Mouse (Mus musculus): ENCODE measurements around the gene Angptl1.
A peak's percentile ranks its signal among the peaks of the same experiment; 100 is the strongest.

Angptl1 gene

GRCm38 (mm10) chr1:156838177-156838576, at the start of gene Angptl1:
Angptl1 (plus strand) TSS chr1:156838562.
- no peak for DNase-seq (ENCODE audit: low read depth, low spot score)

- no peak for DNase-seq (ENCODE audit: low read depth, low spot score)
Measured at GRCm38 (mm10) chr1:156789844-156790490, 48.4 kb upstream of the Angptl1 start.

GRCm38 (mm10) chr1:156796251-156796650, 42.1 kb upstream of the Angptl1 start:
- DNase-seq (ENCODE audit: low read depth, low spot score): no peak

DNA sequence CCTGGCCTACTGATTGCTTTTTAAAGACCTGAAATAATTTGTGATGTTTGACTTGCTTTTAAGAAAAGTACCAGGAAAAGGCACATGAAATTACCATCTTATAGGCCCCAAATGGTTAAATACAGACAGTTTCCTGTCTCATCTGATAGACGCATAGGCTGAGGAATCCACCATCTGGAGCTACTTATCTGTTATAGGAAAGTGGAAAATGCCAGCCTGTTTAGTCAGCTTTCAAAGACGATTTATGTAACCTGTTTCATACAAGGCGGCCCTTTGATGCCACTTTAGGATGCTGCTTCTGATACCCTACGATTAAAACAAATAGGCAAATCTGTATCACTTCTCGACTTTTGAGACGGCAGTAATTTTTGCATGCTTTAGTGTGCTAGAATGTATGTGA, 37.1 kb upstream of the Angptl1 start:
- DNase-seq (ENCODE audit: low read depth, low spot score): no peak

GRCm38 (mm10) chr1:156808332-156808731, 30.0 kb upstream of the Angptl1 start:
- DNase-seq (ENCODE audit: low read depth, low spot score): no peak

DNA sequence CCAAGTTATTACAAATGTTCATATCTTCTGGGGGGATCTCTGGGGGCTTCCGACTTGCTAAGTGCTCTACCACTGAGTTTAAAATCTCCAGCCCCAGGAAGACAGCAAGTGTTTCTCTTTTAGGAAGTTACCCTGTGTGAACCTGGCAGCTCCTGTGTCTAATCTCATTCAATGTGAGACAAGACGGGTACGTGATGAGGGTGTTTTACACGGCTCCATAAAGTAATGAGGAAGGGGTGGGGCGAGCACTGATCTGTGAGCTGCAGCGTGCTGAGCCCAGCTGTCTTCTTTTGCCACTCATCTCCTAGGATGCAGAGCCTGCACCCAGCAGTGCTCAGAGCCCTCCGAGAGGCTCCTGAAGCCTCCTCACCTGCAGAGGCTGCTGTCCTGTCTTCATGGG, 26.4 kb upstream of the Angptl1 start:
- DNase-seq (ENCODE audit: low read depth, low spot score): no peak

DNA sequence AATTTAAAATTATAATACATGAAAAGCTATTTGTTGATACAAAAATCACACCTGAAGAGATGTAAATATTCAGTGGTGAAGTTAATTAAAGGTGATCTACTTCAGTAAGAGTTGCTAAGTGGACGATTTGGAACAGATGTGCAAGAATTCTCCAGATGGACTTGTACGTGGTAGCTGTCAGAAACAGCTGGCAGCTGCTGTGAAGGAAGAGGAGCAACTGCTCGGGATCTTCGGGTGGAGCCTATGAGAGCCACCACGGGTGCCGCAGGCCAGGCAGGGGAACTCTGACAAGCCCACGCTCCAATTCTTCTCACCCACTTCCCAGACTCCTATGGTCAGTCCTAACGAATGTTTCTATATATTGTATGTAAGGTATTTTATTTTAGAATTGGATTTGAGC, 25.6 kb upstream of the Angptl1 start:
- DNase-seq (ENCODE audit: low read depth, low spot score): no peak

DNA sequence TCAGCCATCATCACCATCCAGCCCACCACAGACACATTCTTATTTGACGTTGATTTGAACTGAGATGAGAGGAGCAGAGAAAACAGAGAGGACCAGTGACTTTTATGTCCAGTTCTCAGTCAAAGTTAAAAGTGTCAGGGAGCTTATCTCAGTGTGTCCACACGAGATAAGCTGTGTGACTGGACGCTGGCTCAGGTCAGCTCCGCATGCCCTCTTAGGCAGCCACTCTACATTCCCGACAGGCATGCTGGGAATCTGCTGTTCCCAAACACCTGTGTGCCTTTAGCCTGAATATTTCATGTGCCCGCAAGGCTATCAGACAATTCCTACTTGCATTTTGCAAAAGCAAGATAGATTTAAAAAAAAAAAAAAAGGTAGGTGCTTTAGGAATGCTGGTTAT, 24.9 kb upstream of the Angptl1 start:
- no peak for DNase-seq (ENCODE audit: low read depth, low spot score)

DNA sequence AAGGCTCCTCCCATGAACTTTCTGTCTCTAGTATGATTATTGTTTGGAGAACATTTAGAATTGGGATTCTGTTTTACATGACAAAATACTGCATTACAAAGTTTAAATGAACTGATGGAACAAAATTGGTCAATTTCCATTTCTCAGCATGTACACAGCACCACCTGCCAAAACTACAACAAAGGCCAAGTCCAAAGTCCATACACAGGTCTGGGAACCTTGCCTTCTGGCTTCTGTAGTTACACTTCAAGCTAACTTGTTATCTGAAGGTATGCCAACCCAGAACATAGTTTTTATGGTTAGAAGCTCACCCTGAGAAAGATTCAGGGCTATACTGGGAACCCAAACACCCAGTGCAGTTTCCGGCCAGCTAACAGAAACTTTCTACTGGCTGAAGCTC, 19.1 kb upstream of the Angptl1 start:
- no peak for DNase-seq (ENCODE audit: low read depth, low spot score)

DNA sequence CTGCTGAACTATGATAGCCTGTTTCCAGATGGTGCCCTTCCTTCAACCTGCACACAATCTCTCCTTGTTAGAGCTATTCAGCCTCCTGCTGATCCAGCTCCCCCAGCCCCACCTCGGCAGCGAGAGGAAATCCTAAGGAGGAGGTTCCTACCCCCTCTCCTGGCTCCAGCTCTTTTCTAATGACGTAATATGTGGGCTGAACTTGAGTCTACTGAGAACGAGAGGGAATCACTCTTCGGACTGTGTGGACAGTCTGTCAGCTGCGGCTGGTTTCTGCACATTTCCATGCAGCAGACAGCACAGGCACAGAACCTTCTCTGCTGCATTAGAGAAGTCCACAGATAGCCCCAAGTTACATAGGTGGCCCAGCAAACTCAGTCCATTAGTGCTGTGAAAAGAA, 333 bp downstream of the Angptl1 start:
- DNase-seq (ENCODE audit: low read depth, low spot score): no peak

GRCm38 (mm10) chr1:156841625-156842339, 3.4 kb downstream of the Angptl1 start:
- DNase-seq (ENCODE audit: low read depth, low spot score): no peak

DNA sequence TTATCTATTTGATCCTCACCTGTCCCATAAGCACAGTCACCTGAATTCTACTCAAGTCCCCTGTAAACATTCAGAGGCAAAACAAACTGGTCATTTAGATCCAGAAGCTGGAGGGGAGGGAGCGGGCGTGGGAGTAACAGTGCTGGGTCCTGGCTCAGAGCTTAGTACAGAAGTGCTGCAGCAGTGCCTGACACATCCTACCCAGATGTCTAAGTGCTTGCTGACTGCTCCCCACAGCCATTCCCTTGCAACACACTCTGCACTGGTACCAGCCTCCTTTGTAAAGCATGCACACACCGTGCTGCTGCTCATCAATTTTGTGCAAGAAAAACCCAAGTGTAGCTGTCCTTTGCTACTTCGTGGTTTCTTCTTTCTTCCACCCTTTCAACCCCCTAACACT, 8.7 kb downstream of the Angptl1 start:
- DNase-seq (ENCODE audit: low read depth, low spot score): no peak

GRCm38 (mm10) chr1:156852409-156852808, 14.0 kb downstream of the Angptl1 start:
- DNase-seq (ENCODE audit: low read depth, low spot score): no peak

DNA sequence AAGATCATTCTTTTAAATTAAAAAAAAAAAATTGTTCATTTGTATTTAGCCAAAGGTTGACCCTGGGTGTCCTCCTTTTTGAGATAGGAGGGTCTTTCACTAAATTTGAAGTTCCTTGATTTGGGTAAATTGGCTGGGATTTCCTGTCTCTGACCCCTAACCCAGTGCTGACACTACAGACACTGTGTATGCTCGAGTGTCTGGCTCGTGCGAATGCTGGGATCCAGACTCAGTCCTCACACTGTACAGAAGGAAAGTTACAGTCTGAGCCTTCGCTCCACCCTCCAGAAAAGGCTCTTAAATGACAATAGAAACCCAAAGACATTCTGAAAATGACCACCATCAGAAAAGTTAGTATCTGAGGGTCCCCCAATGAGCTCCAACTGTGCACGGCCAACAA, 14.5 kb downstream of the Angptl1 start:
- no peak for DNase-seq (ENCODE audit: low read depth, low spot score)

DNA sequence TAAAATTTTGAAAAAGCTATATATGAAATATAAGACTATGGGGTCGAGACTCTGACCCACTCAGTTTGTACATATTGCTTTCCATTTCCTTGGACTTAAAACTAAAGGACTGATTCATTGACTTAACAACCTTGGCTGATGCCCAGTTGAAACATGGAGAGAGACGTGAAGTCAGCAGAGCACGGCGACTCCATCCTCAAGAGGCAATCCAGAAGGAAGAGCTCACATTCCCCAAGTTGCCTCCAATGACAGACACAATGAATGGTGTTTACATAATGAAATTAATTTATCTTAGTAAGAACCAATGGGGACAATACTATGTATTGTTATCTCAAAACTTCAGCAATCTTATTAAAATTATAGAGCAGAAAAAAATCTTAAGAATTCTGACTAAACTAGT, 16.2 kb downstream of the Angptl1 start:
- DNase-seq (ENCODE audit: low read depth, low spot score): no peak

DNA sequence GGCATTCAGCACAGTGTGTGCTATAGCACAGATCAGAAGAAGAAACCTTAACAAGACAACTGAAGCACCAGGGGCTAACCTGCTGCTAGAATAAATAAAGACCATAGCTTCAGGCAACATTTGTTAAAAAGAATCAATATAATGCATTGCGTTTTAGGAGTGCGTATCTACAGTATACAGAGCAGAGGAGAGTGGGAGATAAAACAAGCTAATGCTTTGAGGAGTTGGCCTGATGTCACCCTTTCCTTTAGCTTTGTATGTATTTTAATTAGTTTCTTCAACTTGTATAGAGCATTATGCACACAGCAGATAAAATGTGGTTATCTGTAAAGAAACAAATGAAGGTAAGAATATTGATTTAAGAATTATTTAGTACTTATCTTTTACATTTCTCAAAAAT, 18.3 kb downstream of the Angptl1 start:
- no peak for DNase-seq (ENCODE audit: low read depth, low spot score)

DNA sequence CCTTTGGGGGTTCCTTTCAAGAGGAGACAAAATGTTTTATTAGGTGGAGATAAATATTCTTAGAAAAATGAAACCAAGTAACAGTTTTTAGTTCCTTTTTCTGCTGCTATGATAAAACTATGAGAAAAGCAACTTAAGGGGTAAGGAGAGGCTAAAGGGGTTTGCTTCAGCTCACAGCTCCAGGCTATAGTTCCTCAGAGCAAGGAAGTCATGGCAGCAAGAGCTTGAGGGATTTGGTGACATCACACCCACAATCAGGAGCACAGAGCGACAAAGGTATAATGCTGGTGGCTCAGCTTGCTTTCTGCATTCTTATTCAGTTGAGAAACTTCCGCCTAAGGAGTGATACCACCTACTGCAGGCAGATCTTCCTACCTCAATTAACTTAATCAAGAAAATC, 20.8 kb downstream of the Angptl1 start:
- DNase-seq (ENCODE audit: low read depth, low spot score): no peak

GRCm38 (mm10) chr1:156859711-156860250, 21.4 kb downstream of the Angptl1 start:
- DNase-seq (ENCODE audit: low read depth, low spot score): no peak

DNA sequence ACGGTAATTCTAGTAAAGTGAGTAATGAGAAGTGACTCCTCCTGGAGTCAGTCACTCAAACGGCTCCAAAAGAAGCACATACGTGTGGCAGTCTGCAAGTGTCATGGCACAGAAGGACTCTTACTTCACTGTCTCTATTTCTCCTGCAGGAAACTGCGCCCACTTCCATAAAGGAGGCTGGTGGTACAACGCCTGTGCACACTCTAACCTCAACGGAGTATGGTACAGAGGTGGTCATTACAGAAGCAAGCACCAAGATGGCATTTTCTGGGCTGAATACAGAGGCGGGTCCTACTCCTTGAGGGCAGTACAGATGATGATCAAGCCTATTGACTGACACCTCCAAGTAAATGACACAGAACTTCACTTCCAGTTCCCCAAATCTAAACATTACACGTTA, 21.9 kb downstream of the Angptl1 start:
- no peak for DNase-seq (ENCODE audit: low read depth, low spot score)

- DNase-seq (ENCODE audit: low read depth, low spot score): peak; percentile 10
Measured at GRCm38 (mm10) chr1:156861475-156862043, 23.2 kb downstream of the Angptl1 start.

GRCm38 (mm10) chr1:156863726-156864125, 25.4 kb downstream of the Angptl1 start:
- DNase-seq (ENCODE audit: low read depth, low spot score): no peak

DNA sequence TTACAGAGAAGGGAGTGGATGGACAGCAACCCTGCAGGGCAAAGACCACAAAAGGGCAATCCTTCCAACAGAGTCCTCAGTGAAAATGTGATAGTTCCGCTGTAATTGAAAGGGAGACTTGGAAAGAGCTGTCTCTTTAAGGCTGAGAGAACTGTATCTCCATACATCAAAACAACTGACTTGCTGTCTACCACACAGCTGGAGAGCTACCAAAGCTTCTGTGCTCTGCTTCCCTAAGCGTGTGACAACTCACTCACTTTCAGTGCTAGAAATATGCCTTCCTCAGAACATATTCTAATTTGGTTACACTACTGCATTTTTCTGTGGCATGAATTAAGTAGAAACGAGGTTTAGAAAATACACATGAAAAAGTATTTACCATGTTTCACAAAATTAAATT, 25.9 kb downstream of the Angptl1 start:
- DNase-seq (ENCODE audit: low read depth, low spot score): no peak

- no peak for DNase-seq (ENCODE audit: low read depth, low spot score)
Measured at GRCm38 (mm10) chr1:156870028-156870427, 31.7 kb downstream of the Angptl1 start.

Measured in CD4-positive, CD25-positive, alpha-beta regulatory T cell, adult 2 months (primary cell).